Mouse (Mus musculus): ENCODE results near the gene Drap1. TPM values are rescaled to one million over a fixed set of nuclear protein-coding genes. Genes with fewer than 3 reads are reported as not detected.
"Not testable (repeated sequence)": the region's sequence is repeated elsewhere in the genome, so short reads cannot be mapped to it uniquely, and the experiment has no call there.

Drap1 gene
- polyA plus RNA-seq, 1 experiment from 2014 or later = 190 TPM

DNA sequence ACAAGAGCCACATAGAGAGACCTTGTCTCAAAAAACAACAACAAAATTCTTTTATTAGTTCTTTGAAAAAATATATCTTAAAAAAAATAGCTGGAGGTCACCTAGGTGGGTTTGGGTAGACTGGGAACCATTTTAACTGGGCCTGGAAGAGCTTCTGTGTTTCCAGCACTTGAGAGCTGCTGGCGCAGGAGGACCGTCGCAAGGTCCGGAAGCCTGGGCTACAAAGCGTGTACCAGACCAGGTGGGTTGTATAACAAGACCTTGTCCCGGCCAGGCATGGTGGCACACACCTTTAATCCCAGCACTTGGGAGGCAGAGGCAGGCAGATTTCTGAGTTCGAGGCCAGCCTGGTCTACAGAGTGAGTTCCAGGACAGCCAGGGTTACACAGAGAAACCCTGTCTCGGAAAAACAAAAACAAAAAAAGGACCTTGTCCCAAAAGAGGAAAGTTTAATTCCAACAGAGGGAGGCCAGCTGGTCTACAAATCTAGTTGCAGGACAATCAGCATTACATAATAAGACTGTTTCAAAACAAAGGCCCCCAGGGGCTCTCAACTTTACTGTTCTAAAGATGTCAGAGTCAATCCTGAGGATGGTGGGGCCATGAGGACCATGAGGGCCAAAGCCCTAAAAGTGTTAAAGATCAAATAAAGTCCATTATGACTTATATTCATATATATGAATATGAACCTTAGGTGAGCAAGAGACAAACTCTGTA lies 5.9 kb downstream of the Drap1 start:
- 91% methylated on average over 8 of the region's 8 CpGs for WGBS
- no peak overlapping the region for H3K9ac ChIP-seq

DNA sequence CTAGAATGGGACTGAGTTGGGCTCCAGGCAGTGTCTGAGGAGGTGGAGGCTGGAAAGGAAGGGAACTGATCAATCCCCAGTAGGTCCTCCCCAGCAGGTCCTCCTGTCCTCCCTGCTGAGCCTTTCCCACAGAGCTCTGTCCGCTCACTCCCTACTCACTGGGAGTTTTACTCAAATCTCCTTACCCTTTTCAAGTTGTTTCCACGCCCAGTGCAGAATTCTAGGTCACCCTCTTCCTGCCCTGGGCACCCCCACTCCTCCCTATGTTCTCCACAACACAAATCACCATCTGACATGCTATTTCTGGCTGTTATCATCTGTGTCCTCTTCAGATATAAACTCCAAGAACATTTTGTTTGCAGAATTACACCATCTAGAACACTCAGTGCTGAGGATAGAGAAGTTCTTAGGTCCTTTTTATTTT lies 10.2 kb downstream of the Drap1 start:
- H3K9ac ChIP-seq = no peak overlapping the region
- 57% methylated on average over 2 of the region's 2 CpGs for WGBS
- no peaks in the 10 kb centered on the region for H3K27me3 ChIP-seq (replicated peaks)
- peaks cover 9% of the 10 kb centered on the region for H3K4me1 ChIP-seq (replicated peaks)
- peaks cover 2% of the 10 kb centered on the region for H3K36me3 ChIP-seq
- H3K9me3 ChIP-seq (replicated peaks) = no peaks in the 10 kb centered on the region
- H3K4me2 ChIP-seq = no peak overlapping the region
- H3K27ac ChIP-seq (ENCODE audit: poor library complexity, severe bottlenecking) = no peak overlapping the region
- no peak for ATAC-seq (ENCODE audit: insufficient number of reproducible peaks, low FRiP score)
- H3K4me3 ChIP-seq = no peak overlapping the region

More for the DNA sequence above, 5.9 kb downstream of the Drap1 start:
- H3K4me1 ChIP-seq (replicated peaks) = peaks cover 17% of the 10 kb centered on the region
- no peak overlapping the region for H3K4me2 ChIP-seq
- peaks cover 39% of the 10 kb centered on the region for H3K36me3 ChIP-seq
- H3K9me3 ChIP-seq (replicated peaks) = no peaks in the 10 kb centered on the region
- H3K4me3 ChIP-seq = no peak overlapping the region
- H3K27me3 ChIP-seq (replicated peaks) = no peaks in the 10 kb centered on the region
- ATAC-seq (ENCODE audit: insufficient number of reproducible peaks, low FRiP score) = no peak
- no peak overlapping the region for H3K27ac ChIP-seq (ENCODE audit: poor library complexity, severe bottlenecking)

GRCm38 (mm10) chr19:5413840-5414239 lies 10.9 kb downstream of the Drap1 start:
- WGBS = 72% methylated on average over 4 of the region's 4 CpGs
- Histone ChIP-seq H3K4me3 (no peak overlapping the region), H3K36me3 (no peaks in the 10 kb centered on the region), H3K9ac (no peak overlapping the region), H3K27ac (ENCODE audit: poor library complexity, severe bottlenecking) (no peak overlapping the region), H3K27me3 (replicated peaks) (no peaks in the 10 kb centered on the region), H3K4me2 (no peak overlapping the region), H3K4me1 (replicated peaks) (peaks cover 10% of the 10 kb centered on the region), H3K9me3 (replicated peaks) (no peaks in the 10 kb centered on the region)
- ATAC-seq (ENCODE audit: insufficient number of reproducible peaks, low FRiP score) = no peak

GRCm38 (mm10) chr19:5411961-5412360 lies 12.8 kb downstream of the Drap1 start:
- H3K9ac ChIP-seq = no peak overlapping the region
- WGBS = 62% methylated on average over 5 of the region's 5 CpGs

GRCm38 (mm10) chr19:5410641-5411040 lies 14.1 kb downstream of the Drap1 start:
- Histone ChIP-seq H3K9me3 (replicated peaks) (no peaks in the 10 kb centered on the region), H3K27ac (ENCODE audit: poor library complexity, severe bottlenecking) (no peak overlapping the region), H3K4me3 (no peak overlapping the region), H3K36me3 (no peaks in the 10 kb centered on the region), H3K27me3 (replicated peaks) (no peaks in the 10 kb centered on the region), H3K9ac (no peak overlapping the region), H3K4me2 (no peak overlapping the region), H3K4me1 (replicated peaks) (peaks cover 29% of the 10 kb centered on the region)
- 73% methylated on average over 5 of the region's 5 CpGs for WGBS
- no peak for ATAC-seq (ENCODE audit: insufficient number of reproducible peaks, low FRiP score)

More at GRCm38 (mm10) chr19:5411961-5412360, 12.8 kb downstream of the Drap1 start:
- no peak overlapping the region for H3K27ac ChIP-seq (ENCODE audit: poor library complexity, severe bottlenecking)
- H3K27me3 ChIP-seq (replicated peaks) = no peaks in the 10 kb centered on the region
- ATAC-seq (ENCODE audit: insufficient number of reproducible peaks, low FRiP score) = no peak
- H3K4me3 ChIP-seq = no peak overlapping the region
- H3K36me3 ChIP-seq = no peaks in the 10 kb centered on the region
- peaks cover 26% of the 10 kb centered on the region for H3K4me1 ChIP-seq (replicated peaks)
- H3K4me2 ChIP-seq = no peak overlapping the region
- H3K9me3 ChIP-seq (replicated peaks) = no peaks in the 10 kb centered on the region

DNA sequence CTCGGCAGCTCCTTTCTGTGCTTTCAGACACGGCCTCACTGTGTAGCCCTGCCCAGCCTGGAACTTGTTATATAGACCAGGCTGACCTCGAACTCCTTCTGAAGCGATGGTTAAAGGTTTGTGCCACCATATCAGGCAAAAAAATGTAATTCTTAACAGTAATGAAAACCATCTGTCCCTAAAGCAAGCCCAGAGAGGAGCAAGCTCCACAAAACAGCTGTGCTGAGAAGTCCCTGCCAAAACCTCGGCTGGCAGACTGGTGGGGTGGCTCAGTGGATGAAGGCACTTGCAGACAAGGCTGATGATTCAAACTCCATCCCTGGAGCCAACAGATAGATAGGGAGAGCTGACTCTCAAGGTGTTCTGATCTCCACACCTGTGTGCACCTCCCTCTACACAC lies 15.7 kb downstream of the Drap1 start:
- 80% methylated on average over 5 of the region's 5 CpGs for WGBS
- Histone ChIP-seq H3K9me3 (replicated peaks) (no peaks in the 10 kb centered on the region), H3K4me2 (no peak overlapping the region), H3K36me3 (no peaks in the 10 kb centered on the region), H3K27ac (ENCODE audit: poor library complexity, severe bottlenecking) (no peak overlapping the region; the same call in 1 of the 2 replicates), H3K4me1 (replicated peaks) (peaks cover 25% of the 10 kb centered on the region), H3K27me3 (replicated peaks) (no peaks in the 10 kb centered on the region), H3K4me3 (no peak overlapping the region), H3K9ac (0 out of 2 replicates have a peak overlapping the region, but pooled peaks have one; percentile 11)
- ATAC-seq (ENCODE audit: insufficient number of reproducible peaks, low FRiP score) = no peak

DNA sequence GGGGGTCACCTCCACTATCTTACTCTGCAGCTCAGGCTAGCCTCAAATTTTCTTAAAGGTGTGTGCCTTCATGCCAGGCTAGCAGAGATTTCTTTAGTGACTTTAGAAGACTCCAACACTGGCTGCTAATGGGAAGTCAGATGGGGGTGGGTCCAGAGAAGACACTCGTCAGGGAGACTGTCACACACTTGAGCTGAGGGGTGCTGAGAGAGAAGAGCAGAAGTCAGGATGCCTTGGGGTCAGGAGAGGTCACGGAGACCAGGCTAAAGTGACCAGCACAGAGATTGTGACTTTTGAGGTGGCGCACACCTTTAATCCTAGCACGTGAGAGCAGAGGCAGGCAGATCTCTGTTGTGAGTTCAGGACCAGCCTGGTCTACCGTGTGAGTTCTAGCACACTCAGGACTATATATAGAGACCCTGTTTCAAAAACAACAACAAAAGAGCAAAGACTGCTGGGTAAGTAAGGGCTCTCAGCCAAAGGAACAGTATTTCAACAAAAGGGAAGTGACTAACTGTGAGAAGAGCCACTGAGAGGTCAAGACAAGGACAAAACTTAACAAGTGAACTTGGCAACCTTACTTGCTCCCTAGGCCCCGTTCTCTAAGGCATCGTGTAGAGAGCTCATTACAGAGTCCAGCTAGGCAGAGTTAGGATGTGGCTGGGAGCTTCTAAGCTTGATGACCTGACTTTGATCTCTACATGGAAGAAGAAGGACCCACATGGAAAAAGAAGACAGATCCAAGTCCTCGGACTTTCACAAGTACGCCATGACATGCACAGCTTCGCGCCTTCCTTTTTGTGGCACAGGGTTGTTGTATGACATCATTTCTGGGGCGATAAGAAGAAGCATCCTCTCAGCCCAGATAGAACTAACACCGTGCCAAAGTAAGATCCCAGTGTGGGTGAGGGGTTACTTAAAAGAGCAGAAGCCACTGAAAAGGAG lies 16.4 kb downstream of the Drap1 start:
- H3K9ac ChIP-seq = 0 out of 2 replicates have a peak overlapping the region, but pooled peaks have one; percentile 11

GRCm38 (mm10) chr19:5407133-5407532 lies 17.6 kb downstream of the Drap1 start:
- H3K27me3 ChIP-seq (replicated peaks) = no peaks in the 10 kb centered on the region
- H3K27ac ChIP-seq (ENCODE audit: poor library complexity, severe bottlenecking) = peak overlapping the region; percentile 95
- peak overlapping the region; percentile 59 for H3K4me3 ChIP-seq
- H3K4me1 ChIP-seq (replicated peaks) = peaks cover 25% of the 10 kb centered on the region
- 22% methylated on average over 7 of the region's 7 CpGs for WGBS
- ATAC-seq (ENCODE audit: insufficient number of reproducible peaks, low FRiP score) = peak; percentile 75
- H3K4me2 ChIP-seq = peak overlapping the region; percentile 72
- no peaks in the 10 kb centered on the region for H3K9me3 ChIP-seq (replicated peaks)
- peak overlapping the region; percentile 84 for H3K9ac ChIP-seq
- no peaks in the 10 kb centered on the region for H3K36me3 ChIP-seq

More for the DNA sequence above, 16.4 kb downstream of the Drap1 start:
- ATAC-seq (ENCODE audit: insufficient number of reproducible peaks, low FRiP score) = no peak
- peak overlapping the region; percentile 72 for H3K4me2 ChIP-seq
- no peaks in the 10 kb centered on the region for H3K27me3 ChIP-seq (replicated peaks)
- H3K27ac ChIP-seq (ENCODE audit: poor library complexity, severe bottlenecking) = peak overlapping the region; percentile 39
- H3K4me3 ChIP-seq = no peak overlapping the region; the same call in 1 of the 2 replicates
- no peaks in the 10 kb centered on the region for H3K9me3 ChIP-seq (replicated peaks)
- WGBS = 75% methylated on average over 13 of the region's 13 CpGs
- no peaks in the 10 kb centered on the region for H3K36me3 ChIP-seq
- peaks cover 25% of the 10 kb centered on the region for H3K4me1 ChIP-seq (replicated peaks)

DNA sequence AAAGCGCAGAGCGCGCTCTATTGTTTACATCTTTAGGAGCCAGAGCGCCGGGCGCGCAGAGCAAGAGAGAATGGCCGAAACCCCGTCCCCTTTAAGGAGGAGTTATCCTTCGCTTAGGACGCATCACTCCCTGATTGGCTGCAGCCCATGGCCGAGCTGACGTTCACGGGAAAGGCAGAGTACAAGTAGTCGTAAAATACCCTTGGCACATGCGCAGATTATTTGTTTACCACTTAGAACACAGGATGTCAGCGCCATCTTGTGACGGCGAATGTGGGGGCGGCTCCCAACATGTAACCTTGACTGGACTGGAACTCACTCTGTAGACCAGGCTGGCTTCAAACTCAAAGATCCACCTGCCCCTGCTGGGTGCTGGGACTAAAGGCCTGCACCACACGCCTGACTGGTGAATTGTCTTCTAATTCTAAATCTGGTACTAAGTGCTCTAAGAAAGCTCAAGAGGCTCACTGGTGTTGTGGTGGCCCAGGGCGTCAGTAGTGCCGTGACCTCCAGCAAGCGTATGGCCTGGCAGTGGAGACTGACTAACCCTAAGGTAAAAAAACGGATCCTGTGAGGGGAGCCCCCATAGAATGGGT lies 18.1 kb downstream of the Drap1 start:
- peak overlapping the region; percentile 95 for H3K27ac ChIP-seq (ENCODE audit: poor library complexity, severe bottlenecking)
- peak overlapping the region; percentile 59 for H3K4me3 ChIP-seq
- H3K36me3 ChIP-seq; H3K9me3 ChIP-seq (replicated peaks); H3K27me3 ChIP-seq (replicated peaks): not testable (repeated sequence)
- WGBS = 17% methylated on average over 25 of the region's 25 CpGs
- H3K4me2 ChIP-seq = peak overlapping the region; percentile 72
- peaks cover 21% of the 10 kb centered on the region for H3K4me1 ChIP-seq (replicated peaks)
- peak; percentile 81 for ATAC-seq (ENCODE audit: insufficient number of reproducible peaks, low FRiP score)
- peak overlapping the region; percentile 84 for H3K9ac ChIP-seq

DNA sequence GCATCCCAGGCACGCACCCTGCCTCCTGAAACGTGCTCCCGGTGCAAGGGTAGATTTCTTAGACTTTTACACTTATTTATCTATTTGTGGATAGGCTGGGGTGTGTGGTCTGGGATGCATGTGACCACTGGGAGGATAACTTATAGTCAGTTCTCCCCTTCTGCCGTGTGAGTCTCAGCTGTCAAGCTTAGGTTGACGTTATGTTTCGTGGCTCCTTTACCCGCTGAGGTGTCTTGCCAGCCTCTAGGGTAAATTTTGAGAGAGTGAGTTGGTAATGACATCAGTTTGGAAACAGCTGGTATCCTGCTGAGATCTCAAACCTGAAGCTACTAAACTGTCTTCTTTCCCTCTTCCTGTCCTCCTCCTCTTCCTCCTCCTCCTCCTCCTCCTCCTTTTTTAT lies 18.9 kb downstream of the Drap1 start:
- no peaks in the 10 kb centered on the region for H3K27me3 ChIP-seq (replicated peaks)
- no peaks in the 10 kb centered on the region for H3K36me3 ChIP-seq
- peak overlapping the region; percentile 69 for H3K4me2 ChIP-seq
- H3K4me3 ChIP-seq = peak overlapping the region; percentile 42
- ATAC-seq (ENCODE audit: insufficient number of reproducible peaks, low FRiP score) = no peak
- H3K9ac ChIP-seq = peak overlapping the region; percentile 63
- 18% methylated on average over 7 of the region's 7 CpGs for WGBS
- no peaks in the 10 kb centered on the region for H3K9me3 ChIP-seq (replicated peaks)
- peaks cover 20% of the 10 kb centered on the region for H3K4me1 ChIP-seq (replicated peaks)
- peak overlapping the region; percentile 54; the same call in 1 of the 2 replicates for H3K27ac ChIP-seq (ENCODE audit: poor library complexity, severe bottlenecking)

DNA sequence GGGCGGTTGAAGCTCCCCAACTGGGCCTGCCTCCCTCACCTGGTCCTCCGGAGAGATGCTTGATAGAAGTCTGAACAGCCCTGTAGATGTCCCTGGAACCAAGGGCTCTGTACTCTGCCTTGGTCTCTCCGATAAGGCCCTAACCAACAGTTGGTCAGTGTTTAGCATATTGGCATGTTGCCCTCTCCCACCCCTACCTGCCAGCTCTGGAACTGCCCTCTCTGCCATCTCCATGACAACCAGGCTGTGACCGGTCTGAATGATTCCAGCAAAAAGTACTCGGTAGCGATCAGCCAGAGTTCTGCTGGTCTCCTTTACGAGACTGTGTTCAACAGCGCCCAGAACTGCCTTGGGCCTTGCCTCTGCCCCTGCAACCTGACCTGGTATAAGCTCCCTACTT lies 22.5 kb downstream of the Drap1 start, which contains the start of gene Tsga10ip:
Gene Tsga10ip, minus strand, starts transcription at position 234 of the 400 bp plus-strand sequence.
- no peaks in the 10 kb centered on the region for H3K36me3 ChIP-seq
- no peak within 1 kb of the TSS for H3K27ac ChIP-seq (ENCODE audit: poor library complexity, severe bottlenecking)
- no peak within 1 kb of the TSS for H3K9ac ChIP-seq
- ATAC-seq (ENCODE audit: insufficient number of reproducible peaks, low FRiP score) = no peak
- no peaks in the 10 kb centered on the region for H3K27me3 ChIP-seq (replicated peaks)
- WGBS = 84% methylated on average over 8 of the region's 8 CpGs
- H3K9me3 ChIP-seq (replicated peaks) = no peaks in the 10 kb centered on the region
- no peak within 1 kb of the TSS for H3K4me2 ChIP-seq
- no peak within 1 kb of the TSS for H3K4me3 ChIP-seq
- H3K4me1 ChIP-seq (replicated peaks) = peaks cover 4% of the 10 kb centered on the region

Measured in heart, embryonic 12.5 days (tissue).